Mouse (Mus musculus): ENCODE measurements at regions not wholly inside any gene's neighbourhood (a gene's known extent, or its start where the extent isn't known, plus 50 kb on each side); places are given as distances from the start of the nearest gene placed in this dataset.

DNA sequence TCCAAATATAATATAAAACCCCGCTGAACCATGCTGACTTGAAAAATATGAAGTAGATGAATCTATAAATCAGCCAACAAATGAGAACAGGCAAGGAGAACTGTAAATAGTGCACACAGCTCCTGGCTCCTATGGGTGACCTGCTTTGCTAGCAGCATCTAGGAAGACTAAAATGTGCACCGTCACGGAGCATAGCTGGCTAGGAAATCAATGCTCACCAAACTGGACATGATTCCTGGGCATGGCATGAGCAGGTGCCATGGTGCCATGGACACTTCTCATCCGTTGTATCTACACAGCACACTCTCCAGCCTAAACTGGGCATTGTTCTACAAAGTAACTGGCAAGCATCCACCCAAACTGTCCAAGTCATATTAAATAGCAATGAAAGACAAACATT lies 103.3 kb upstream of the Myocd start:
- H3K4me1 ChIP-seq (ENCODE audit: control insufficient read depth, insufficient read depth, low read length): no peaks in the 10 kb centered on the region; the same call in 1 of the 2 replicates
- no peak overlapping the region for H3K4me3 ChIP-seq (ENCODE audit: insufficient read depth, low read length)
- H3K27ac ChIP-seq (ENCODE audit: insufficient read depth, low read length): no peak overlapping the region
- no peak for TF ChIP-seq POLR2A (IDR thresholded peaks at IDR 0.05; ENCODE audit: extremely low read depth, insufficient read depth, low read length)
- TF ChIP-seq CTCF (IDR thresholded peaks at IDR 0.05; ENCODE audit: extremely low read depth, insufficient read depth, low read length): no peak

DNA sequence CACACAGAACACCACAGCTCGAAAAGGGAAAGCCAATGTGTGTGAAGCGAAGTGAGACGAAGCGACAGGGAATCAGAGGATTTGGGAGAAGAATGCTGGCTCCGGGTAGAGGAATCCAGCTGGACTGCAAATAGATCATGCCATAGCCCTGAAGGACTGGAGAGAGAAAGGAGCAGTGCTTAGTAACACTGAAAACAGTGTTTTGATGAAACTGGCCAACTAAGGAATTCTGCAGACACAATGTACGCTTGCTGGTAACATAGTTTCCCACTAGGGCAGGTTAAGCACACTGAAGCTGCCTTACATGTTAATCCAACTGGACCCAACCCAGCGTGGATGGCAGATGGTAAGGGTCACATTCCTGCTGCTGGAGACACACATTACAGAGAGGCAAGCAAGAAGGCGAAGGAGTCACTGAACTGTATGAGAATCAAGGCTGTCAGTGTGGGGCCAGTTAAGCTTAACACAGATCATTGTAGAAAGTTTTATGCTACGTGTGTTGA lies 102.6 kb upstream of the Myocd start:
- TF ChIP-seq POLR2A (IDR thresholded peaks at IDR 0.05; ENCODE audit: extremely low read depth, insufficient read depth, low read length) (no peak), CTCF (IDR thresholded peaks at IDR 0.05; ENCODE audit: extremely low read depth, insufficient read depth, low read length) (no peak)
- H3K27ac ChIP-seq (ENCODE audit: insufficient read depth, low read length): no peak overlapping the region
- no peak overlapping the region for H3K4me3 ChIP-seq (ENCODE audit: insufficient read depth, low read length)
- H3K4me1 ChIP-seq (ENCODE audit: control insufficient read depth, insufficient read depth, low read length): no peaks in the 10 kb centered on the region; the same call in 1 of the 2 replicates

DNA sequence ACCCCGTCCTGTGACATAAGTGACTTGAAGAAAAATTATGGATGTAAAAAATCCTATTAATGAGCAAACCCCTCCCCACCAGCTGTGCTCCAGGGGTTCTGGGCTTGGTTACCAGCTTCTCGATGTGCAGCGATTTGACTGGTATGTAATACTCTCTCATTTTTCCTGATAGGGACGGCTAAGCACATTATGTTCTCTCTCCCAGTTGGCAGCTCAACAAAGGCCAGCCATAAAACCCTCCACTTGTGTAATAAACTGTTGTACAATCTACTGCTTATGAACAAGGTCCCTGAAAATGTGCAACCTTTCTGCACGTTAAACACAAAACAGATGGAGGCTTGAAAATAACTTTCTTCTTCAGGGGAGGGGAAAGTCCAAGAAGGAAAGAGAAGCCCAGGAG lies 98.0 kb upstream of the Myocd start:
- Histone ChIP-seq H3K27ac (ENCODE audit: insufficient read depth, low read length) (no peak overlapping the region), H3K4me1 (ENCODE audit: control insufficient read depth, insufficient read depth, low read length) (peaks cover 4% of the 10 kb centered on the region; the same call in 1 of the 2 replicates), H3K4me3 (ENCODE audit: insufficient read depth, low read length) (no peak overlapping the region)
- TF ChIP-seq POLR2A (IDR thresholded peaks at IDR 0.05; ENCODE audit: extremely low read depth, insufficient read depth, low read length): no peak
- TF ChIP-seq CTCF (IDR thresholded peaks at IDR 0.05; ENCODE audit: extremely low read depth, insufficient read depth, low read length): no peak

DNA sequence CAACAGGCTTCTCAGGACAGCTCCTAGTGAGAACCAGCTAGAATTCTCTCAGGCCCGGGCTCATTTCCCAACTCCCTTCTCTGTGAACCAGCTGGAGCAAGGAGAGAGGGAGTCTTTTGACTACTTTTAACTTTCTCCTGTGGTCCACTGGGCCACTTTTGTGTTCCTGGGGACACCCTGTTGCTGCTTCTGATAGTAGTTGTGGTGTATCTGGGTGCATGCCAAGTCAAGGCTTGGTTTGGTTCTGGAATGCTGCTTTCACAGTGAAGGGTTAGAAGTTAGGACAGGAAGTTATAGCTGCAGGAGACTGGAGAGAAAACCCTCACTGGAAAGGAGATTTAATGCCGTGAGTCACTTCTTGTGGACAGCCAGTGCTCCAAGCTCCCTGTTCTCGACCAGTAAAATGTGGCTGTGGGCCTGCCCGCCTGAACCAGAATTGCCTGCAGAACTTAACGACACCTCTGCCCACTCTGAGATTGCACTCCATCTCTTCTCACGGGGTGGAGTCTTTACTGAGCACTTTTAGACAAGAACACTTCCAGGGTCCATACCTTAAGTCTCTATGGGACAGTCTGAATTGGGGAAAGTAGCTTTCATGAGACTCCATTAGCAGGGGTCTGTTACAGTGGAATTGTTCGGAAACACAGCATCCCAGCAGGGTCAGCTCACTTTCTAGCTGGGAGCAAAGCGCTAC lies 97.0 kb upstream of the Myocd start:
- Histone ChIP-seq H3K4me1 (ENCODE audit: control insufficient read depth, insufficient read depth, low read length) (peaks cover 4% of the 10 kb centered on the region; the same call in 1 of the 2 replicates), H3K4me3 (ENCODE audit: insufficient read depth, low read length) (no peak overlapping the region), H3K27ac (ENCODE audit: insufficient read depth, low read length) (no peak overlapping the region)
- TF ChIP-seq POLR2A (IDR thresholded peaks at IDR 0.05; ENCODE audit: extremely low read depth, insufficient read depth, low read length) (no peak), CTCF (IDR thresholded peaks at IDR 0.05; ENCODE audit: extremely low read depth, insufficient read depth, low read length) (no peak)

DNA sequence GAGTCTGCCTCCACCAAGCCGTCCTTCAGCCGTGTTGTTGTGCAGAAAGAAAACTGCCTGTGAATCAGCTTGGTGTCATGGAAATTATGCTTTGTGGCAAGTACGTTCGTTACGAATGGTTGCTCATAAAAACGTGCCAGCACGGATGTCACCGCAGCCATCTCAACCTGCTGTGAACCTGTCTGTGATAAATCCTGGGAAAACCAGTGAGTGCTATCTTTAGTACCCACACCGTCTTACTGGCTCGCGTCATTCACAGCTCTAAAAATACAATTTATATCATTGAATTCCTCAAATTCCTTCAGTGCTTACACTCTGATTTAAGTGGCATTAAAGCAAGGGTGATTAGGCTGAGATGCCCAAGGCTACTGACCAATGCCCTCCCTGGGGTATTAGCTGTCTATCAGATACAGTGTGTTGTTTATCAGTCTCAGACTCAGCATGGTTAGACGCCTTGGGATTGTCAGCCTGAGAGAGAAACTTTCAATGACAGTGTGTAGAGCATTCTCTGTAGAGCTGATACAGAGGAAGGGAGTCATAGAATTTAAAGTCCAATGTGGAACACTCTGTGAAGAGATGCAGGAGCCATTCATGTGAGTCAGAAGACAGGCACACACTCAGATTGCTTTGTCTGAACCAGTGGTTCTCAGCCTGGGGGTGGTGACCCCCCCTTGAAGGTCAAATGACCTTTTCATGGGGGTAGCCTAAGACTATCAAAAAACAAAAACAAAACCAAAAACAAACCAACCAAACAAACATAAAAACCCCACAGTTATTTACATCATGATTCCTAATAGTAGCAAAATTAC lies 96.2 kb upstream of the Myocd start:
- TF ChIP-seq CTCF (IDR thresholded peaks at IDR 0.05; ENCODE audit: extremely low read depth, insufficient read depth, low read length) (no peak), POLR2A (IDR thresholded peaks at IDR 0.05; ENCODE audit: extremely low read depth, insufficient read depth, low read length) (no peak)
- Histone ChIP-seq H3K27ac (ENCODE audit: insufficient read depth, low read length) (no peak overlapping the region), H3K4me3 (ENCODE audit: insufficient read depth, low read length) (no peak overlapping the region), H3K4me1 (ENCODE audit: control insufficient read depth, insufficient read depth, low read length) (peaks cover 4% of the 10 kb centered on the region; the same call in 1 of the 2 replicates)

DNA sequence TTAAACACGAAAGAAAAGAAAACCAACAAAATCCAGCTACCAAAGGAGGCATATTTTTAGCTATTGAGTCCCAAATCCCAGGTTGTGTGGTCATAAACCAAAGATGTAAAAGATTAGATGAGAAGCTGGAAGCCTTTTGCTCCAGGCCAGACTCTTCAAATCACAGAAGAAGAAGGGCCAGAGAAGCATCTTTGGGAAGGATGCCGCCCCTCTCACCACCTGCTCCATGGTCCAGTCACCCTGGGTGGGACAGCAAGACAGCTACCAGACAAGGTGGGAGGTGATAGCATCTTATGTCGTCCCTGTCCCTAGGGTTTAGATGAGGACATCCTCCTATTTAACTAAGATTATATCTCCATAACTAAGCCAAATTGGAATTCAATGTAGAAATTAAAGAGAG lies 95.1 kb upstream of the Myocd start:
- TF ChIP-seq POLR2A (IDR thresholded peaks at IDR 0.05; ENCODE audit: extremely low read depth, insufficient read depth, low read length): no peak
- no peak for TF ChIP-seq CTCF (IDR thresholded peaks at IDR 0.05; ENCODE audit: extremely low read depth, insufficient read depth, low read length)
- Histone ChIP-seq H3K4me3 (ENCODE audit: insufficient read depth, low read length) (no peak overlapping the region), H3K27ac (ENCODE audit: insufficient read depth, low read length) (no peak overlapping the region), H3K4me1 (ENCODE audit: control insufficient read depth, insufficient read depth, low read length) (peaks cover 4% of the 10 kb centered on the region; the same call in 1 of the 2 replicates)

DNA sequence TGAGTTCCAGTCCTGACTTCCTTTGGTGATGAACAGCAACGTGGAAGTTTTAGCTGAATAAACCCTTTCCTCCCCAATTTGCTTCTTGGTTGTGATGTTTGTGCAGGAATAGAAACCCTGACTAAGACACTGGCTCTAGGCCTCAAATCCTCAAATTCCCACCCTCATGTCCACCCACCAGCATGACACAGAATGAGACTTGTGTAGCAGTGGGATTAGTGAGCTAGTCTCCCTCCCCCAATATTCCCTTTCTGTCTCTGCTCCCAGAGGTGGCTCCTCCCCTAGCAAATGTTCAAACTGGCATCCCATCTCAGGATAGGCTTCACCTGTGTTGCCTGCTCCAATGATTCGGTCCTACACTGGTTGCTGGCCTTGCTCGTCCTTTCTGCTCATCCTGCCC lies 94.1 kb upstream of the Myocd start:
- H3K4me1 ChIP-seq (ENCODE audit: control insufficient read depth, insufficient read depth, low read length): peaks cover 4% of the 10 kb centered on the region; the same call in 1 of the 2 replicates
- no peak overlapping the region for H3K4me3 ChIP-seq (ENCODE audit: insufficient read depth, low read length)
- H3K27ac ChIP-seq (ENCODE audit: insufficient read depth, low read length): no peak overlapping the region
- TF ChIP-seq CTCF (IDR thresholded peaks at IDR 0.05; ENCODE audit: extremely low read depth, insufficient read depth, low read length) (no peak), POLR2A (IDR thresholded peaks at IDR 0.05; ENCODE audit: extremely low read depth, insufficient read depth, low read length) (no peak)

DNA sequence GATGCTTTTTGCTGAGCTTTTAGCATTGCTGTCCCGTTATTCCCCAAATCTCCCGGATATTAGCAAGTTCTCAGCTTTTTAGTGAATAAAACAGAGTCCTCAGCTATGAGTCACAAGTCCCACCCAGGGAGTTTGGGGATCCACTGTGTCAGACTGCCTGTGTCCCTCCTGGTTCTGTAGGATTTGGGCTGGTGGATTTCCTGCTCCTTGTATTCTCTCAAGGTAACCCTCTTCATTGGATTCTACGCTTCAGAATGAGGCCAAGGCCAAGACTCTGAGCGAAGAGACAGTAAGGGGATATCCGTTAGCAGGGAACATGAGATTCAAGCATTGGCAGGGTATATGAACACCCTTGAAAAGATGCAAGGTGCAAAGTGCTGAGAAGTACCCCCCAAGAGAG lies 90.9 kb upstream of the Myocd start:
- no peak overlapping the region for H3K4me3 ChIP-seq (ENCODE audit: insufficient read depth, low read length)
- no peak overlapping the region for H3K27ac ChIP-seq (ENCODE audit: insufficient read depth, low read length)
- H3K4me1 ChIP-seq (ENCODE audit: control insufficient read depth, insufficient read depth, low read length): peaks cover 2% of the 10 kb centered on the region; the same call in 1 of the 2 replicates
- TF ChIP-seq CTCF (IDR thresholded peaks at IDR 0.05; ENCODE audit: extremely low read depth, insufficient read depth, low read length) (no peak), POLR2A (IDR thresholded peaks at IDR 0.05; ENCODE audit: extremely low read depth, insufficient read depth, low read length) (no peak)

DNA sequence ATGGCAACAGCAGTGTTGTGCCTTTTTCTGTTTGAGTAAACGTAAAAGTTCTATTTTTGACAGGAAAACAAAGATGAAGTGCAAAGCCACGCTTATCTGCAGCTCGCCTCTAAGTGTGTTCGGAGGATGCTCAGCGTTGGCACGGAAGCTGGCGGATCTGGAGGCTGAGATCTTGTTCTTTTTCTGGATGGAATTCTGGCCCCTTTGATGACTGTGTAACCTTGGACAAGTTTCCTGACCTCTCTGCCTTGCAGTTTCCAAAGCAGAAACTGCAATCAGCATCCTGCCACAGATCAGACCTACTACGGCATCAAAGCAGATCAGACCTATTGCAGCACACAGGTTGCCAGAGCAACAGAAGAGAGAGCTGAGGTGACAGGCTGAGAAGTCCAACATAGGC lies 89.1 kb upstream of the Myocd start:
- H3K27ac ChIP-seq (ENCODE audit: insufficient read depth, low read length): no peak overlapping the region
- TF ChIP-seq CTCF (IDR thresholded peaks at IDR 0.05; ENCODE audit: extremely low read depth, insufficient read depth, low read length) (no peak), POLR2A (IDR thresholded peaks at IDR 0.05; ENCODE audit: extremely low read depth, insufficient read depth, low read length) (no peak)
- H3K4me1 ChIP-seq (ENCODE audit: control insufficient read depth, insufficient read depth, low read length): no peaks in the 10 kb centered on the region
- no peak overlapping the region for H3K4me3 ChIP-seq (ENCODE audit: insufficient read depth, low read length)

All from cortical plate, adult 2 months (tissue).